Mouse (Mus musculus): ENCODE measurements around the gene Gyg.

Gyg gene

GRCm38 (mm10) chr3:20154531-20155367 is at the start of gene Gyg:
Gene Gyg (minus strand): TSS chr3:20155317.
- peak; percentile 71 for DNase-seq (ENCODE audit: extremely low spot score)

GRCm38 (mm10) chr3:20198869-20199268 is 43.8 kb upstream of the Gyg start:
- DNase-seq (ENCODE audit: extremely low spot score) = peak; percentile 45

GRCm38 (mm10) chr3:20197878-20198277 is 42.8 kb upstream of the Gyg start:
- no peak for DNase-seq (ENCODE audit: extremely low spot score)

GRCm38 (mm10) chr3:20188976-20189675 is 34.0 kb upstream of the Gyg start:
- no peak for DNase-seq (ENCODE audit: extremely low spot score)

GRCm38 (mm10) chr3:20172394-20172793 is 17.3 kb upstream of the Gyg start:
- no peak for DNase-seq (ENCODE audit: extremely low spot score)

- DNase-seq (ENCODE audit: extremely low spot score) = no peak
These were observed 12.4 kb upstream of the Gyg start for GRCm38 (mm10) chr3:20167487-20167886.

DNA sequence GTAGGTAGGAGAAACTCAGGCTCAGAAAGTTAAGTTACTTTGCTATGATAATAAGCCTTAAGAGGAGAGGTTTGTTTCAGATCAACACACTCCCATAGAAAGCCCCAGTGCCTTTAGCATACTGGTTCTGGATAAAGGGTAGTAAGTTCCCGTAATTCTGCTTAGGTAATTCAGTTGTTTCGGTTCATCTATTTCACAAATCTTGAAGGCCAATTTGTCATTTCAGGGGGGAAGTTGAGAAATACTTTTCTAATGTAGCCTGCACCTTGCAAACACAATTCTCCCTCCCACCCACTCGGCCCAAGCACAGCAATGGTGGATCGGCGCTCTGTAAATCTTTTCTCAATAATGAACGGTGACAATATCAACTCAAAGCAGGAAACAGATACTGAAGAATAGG is 359 bp upstream of the Gyg start:
- no peak for DNase-seq (ENCODE audit: extremely low spot score)

DNA sequence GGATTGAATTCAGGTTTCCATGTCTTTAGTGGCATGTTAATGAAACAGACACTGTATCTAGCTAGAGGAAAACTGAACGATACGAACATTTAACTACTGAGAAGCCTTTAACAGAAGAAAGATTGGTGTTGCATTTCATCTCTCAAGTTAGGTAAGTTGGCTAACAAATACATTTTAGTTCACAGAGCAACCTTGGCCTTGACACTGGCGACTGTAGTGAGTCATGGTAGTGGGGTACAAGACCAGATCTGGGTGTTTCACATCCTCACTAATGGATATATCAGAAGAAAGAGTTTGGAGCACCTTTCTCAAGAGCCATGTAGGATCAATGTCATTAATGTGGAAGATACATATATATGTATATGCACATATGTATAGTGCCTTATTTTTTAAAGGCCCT is 3.5 kb downstream of the Gyg start:
- DNase-seq (ENCODE audit: extremely low spot score) = no peak

- DNase-seq (ENCODE audit: extremely low spot score) = no peak
These were observed 4.6 kb downstream of the Gyg start for GRCm38 (mm10) chr3:20150511-20150910.

DNA sequence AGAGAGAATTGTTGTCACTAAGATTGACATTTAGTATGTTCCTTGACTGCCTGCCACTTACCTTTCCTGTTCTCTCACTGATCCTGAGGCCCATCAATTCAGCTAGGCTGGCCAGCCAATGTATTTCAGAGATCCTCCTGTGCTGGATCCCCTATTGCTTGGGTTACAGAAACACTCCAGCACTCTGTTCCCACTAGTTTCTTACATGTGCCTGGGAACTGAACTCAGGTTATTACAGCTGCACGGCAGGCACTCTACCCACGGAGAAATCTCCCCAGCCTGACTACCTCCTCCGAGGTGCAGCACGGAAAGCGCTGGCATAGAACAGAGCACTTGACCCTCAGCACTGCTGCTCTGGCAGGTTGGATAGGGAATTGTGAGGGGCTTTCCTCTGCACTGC is 7.5 kb downstream of the Gyg start:
- no peak for DNase-seq (ENCODE audit: extremely low spot score)

DNA sequence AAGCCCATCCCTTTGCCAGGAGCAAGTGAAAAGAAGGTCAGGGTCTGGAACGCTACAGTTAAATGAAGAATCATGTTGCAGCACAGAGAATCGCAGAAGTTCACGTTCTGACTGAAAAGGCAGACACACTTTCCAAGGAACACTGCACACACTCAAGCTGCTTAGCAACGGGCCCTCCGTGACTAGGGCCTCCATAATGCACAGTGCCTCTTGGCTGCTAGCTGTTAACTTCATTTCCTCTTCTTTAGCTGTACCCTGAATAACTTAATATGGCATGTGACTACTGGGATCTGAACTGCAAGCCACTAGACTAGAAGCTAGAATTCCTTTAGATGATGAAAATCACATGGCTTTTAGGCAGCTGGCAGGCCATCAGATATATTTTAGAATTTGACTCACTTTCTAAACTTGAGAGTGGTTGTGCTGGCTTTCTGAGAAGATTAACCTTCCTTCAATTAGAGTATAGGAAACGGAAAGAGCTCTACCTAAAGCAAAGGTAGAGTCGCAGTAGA is 8.2 kb downstream of the Gyg start:
- DNase-seq (ENCODE audit: extremely low spot score) = no peak

GRCm38 (mm10) chr3:20145696-20146113 is 9.4 kb downstream of the Gyg start:
- peak; percentile 32 for DNase-seq (ENCODE audit: extremely low spot score)

DNA sequence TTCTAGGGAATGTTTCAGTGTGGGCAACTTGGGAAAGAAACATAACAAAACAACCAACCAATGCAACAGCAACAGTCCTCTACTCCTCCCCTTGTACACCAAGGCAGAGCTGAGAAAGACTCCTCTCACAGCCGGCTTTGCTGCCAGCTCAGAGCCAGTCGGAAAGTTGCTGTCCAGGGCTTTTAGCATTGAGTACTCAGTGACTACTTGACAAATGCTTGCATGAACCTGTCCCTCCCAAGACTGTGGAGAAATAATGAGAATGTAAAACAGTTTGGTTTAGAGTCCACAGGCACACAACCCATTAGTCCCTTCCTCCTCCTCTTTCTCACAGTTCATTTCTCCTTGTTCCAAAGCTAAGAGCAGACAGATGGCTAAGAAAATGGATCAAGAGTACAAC is 10.7 kb downstream of the Gyg start:
- no peak for DNase-seq (ENCODE audit: extremely low spot score)

DNA sequence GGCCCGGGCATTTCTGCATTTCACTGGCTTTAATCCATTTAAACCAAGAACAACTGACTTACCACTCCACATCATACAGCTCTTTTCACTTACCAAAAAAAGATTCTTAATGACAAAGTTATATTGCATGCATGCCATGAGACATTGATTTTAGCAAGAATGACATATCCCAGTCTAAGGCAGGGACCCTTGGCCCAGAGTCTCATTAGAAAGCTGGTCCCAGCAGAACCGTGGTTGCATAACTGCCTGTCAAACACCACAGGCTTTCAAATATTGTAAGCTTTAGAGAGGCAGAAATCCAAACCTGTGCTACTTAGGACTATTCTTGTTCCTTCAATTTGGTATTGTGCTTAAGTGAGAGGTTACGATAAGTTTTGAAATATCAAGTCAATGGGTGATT is 11.4 kb downstream of the Gyg start:
- no peak for DNase-seq (ENCODE audit: extremely low spot score)

GRCm38 (mm10) chr3:20142576-20142975 is 12.5 kb downstream of the Gyg start:
- DNase-seq (ENCODE audit: extremely low spot score) = no peak

GRCm38 (mm10) chr3:20142101-20142500 is 13.0 kb downstream of the Gyg start:
- no peak for DNase-seq (ENCODE audit: extremely low spot score)

- DNase-seq (ENCODE audit: extremely low spot score) = peak; percentile 59
These were observed 13.4 kb downstream of the Gyg start for GRCm38 (mm10) chr3:20141679-20142078.

GRCm38 (mm10) chr3:20141240-20141639 is 13.9 kb downstream of the Gyg start:
- no peak for DNase-seq (ENCODE audit: extremely low spot score)

- DNase-seq (ENCODE audit: extremely low spot score) = no peak
These were observed 18.1 kb downstream of the Gyg start for GRCm38 (mm10) chr3:20136868-20137581.

DNA sequence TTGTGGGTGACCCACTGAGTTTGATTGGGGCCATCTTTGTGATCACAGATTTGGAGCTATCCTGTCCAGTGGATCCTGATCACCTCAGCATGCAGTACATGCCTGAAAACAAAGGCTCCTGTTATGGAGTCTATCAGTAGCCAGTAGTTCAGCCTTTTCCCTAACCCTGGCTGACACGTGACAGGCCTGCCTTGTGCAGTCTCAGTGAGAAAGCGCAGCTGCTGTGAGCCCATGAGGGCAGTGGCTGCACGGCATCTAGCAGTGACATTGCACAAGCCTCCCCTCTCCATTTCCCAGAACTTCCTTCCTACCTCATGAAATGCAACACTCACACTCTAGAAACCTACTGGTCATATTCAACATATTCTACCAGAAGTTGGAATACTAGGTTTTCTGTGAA is 20.6 kb downstream of the Gyg start:
- no peak for DNase-seq (ENCODE audit: extremely low spot score)

DNA sequence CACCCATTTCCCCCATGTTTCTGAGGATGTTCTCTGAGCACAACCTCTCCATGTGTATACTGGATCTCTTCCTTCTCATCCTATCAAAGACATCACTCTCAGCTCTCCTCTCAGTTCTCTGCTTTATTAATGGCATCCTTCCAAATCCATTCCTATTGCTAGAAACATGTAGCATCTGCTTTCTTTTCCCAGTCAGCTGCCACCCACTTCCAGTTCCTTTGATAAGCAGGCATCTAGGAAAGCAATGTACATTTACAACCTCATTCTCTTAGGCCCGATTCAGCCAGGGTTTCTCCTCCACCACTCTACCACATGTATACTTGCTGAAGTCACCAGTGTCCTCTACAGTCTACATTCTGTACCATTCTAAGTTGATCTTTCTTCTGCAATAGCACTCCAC is 21.4 kb downstream of the Gyg start:
- no peak for DNase-seq (ENCODE audit: extremely low spot score)

- no peak for DNase-seq (ENCODE audit: extremely low spot score)
These were observed 22.4 kb downstream of the Gyg start for GRCm38 (mm10) chr3:20132731-20133130.
